Mouse (Mus musculus) hindbrain, embryonic 12.5 days (tissue): ENCODE data around the gene Asphd1. TPM values are rescaled to one million over a fixed set of nuclear protein-coding genes. Genes with fewer than 3 reads are reported as not detected.
A peak's percentile ranks its signal among the peaks of the same experiment; 100 is the strongest.
"Not testable (repeated sequence)": the region's sequence is repeated elsewhere in the genome, so short reads cannot be mapped to it uniquely, and the experiment has no call there.

Source experiments
- ATAC-seq: fragments of 200-750 bp; cut with Nextera tagmentation; 2 replicates; pipeline ENCODE4 v1.8.0; 2017; ENCODE audit warnings: moderate TSS enrichment; ENCODE audit not compliant: low FRiP score
- H3K27ac ChIP-seq: fragments of 300-500 bp; sonication (generic); 2 replicates; pipeline ENCODE4 v1.5.1; 2016; ENCODE audit warnings: mild to moderate bottlenecking
- H3K27me3 ChIP-seq: fragments of 300-500 bp; sonication (generic); 2 replicates; pipeline ENCODE4 v1.6.1; 2016; ENCODE audit warnings: mild to moderate bottlenecking
- H3K36me3 ChIP-seq: fragments of 300-500 bp; sonication (generic); 2 replicates; pipeline ENCODE4 v1.6.1; 2016; ENCODE audit warnings: mild to moderate bottlenecking
- H3K4me1 ChIP-seq: fragments of 300-500 bp; sonication (generic); 2 replicates; pipeline ENCODE4 v1.6.1; 2016
- H3K4me2 ChIP-seq: fragments of 300-500 bp; sonication (generic); replicated peaks from 2 replicates; pipeline ENCODE4 v1.6.1; 2016; ENCODE audit warnings: mild to moderate bottlenecking
- H3K4me3 ChIP-seq: fragments of 300-500 bp; sonication (generic); 2 replicates; pipeline ENCODE4 v1.5.1; 2016; ENCODE audit warnings: mild to moderate bottlenecking
- H3K9ac ChIP-seq: fragments of 300-500 bp; sonication (generic); 2 replicates; pipeline ENCODE4 v1.6.1; 2016; ENCODE audit warnings: mild to moderate bottlenecking, moderate library complexity
- H3K9me3 ChIP-seq: fragments of 300-500 bp; sonication (generic); replicated peaks from 2 replicates; pipeline ENCODE4 v1.6.1; 2016; ENCODE audit warnings: mild to moderate bottlenecking
- WGBS: fragments of 180-500 bp; shearing (Covaris S2); methylation state at CpG from one replicate; pipeline ENCODE4 v1.1.7; 2016; 5-methylcytosine and 5-hydroxymethylcytosine counted together
- polyA plus RNA-seq: library from polyadenylated mRNA; unstranded; fragments of >200 nt; fragmentation: Nextera tagmentation; extraction: Ambion mirVana; gene quantifications from 2 replicates; pipeline ENCODE4 v1.2.1, GENCODE M21; 2016

Asphd1 gene
- polyA plus RNA-seq, 1 experiment from 2014 or later: 4.1 TPM

DNA sequence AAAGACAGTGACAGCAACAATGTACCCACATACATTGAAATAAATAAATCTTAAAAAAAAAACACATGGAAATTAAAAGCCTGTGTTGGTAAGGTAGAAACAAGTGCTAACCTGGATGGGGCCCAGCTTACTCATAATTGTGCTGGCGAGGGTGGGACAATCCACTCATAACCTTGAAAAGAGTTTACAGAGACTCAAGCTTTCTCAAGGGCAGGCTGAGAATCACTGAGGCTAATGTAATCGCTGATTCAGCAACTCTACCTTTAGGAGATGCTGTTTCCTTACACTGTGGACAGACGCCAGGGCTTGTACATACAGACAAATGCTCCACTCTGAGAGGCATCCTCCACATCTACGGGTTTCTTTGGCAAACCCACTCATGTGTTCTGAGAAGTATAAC, 29.4 kb downstream of the Asphd1 start:
- no peak overlapping the region for H3K4me2 ChIP-seq
- H3K9ac ChIP-seq: no peak overlapping the region
- no peaks in the 10 kb centered on the region for H3K27me3 ChIP-seq
- no peaks in the 10 kb centered on the region for H3K9me3 ChIP-seq
- WGBS: 74% methylated on average over 4 of the region's 4 CpGs
- no peak overlapping the region for H3K4me3 ChIP-seq
- H3K36me3 ChIP-seq: no peaks in the 10 kb centered on the region
- ATAC-seq: no peak
- H3K27ac ChIP-seq: no peak overlapping the region
- peaks cover 20% of the 10 kb centered on the region for H3K4me1 ChIP-seq

DNA sequence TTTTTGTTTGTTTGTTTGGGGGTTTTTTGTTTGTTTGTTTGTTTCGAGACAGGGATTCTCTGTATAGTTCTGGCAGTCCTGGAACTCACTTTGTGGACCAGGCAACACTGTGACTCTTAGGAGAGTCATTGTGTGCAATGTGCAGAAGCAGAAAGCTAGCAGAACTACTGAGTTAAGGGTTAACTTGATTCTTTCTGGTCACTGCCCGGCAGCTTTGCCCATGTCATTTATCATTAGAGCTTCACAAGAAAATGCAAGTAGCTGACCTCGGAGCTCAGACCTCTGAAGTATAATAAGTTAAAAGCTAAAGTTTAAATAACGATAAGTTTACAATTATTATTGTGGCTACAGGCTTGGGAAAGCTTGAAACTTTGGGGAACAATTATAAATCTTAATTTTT, 31.0 kb downstream of the Asphd1 start:
- not testable (repeated sequence) for H3K9ac ChIP-seq, H3K4me3 ChIP-seq, H3K27me3 ChIP-seq, H3K27ac ChIP-seq, ATAC-seq, H3K36me3 ChIP-seq, H3K4me2 ChIP-seq, H3K9me3 ChIP-seq
- peaks cover 17% of the 10 kb centered on the region for H3K4me1 ChIP-seq
- 35% methylated on average over 4 of the region's 4 CpGs for WGBS

DNA sequence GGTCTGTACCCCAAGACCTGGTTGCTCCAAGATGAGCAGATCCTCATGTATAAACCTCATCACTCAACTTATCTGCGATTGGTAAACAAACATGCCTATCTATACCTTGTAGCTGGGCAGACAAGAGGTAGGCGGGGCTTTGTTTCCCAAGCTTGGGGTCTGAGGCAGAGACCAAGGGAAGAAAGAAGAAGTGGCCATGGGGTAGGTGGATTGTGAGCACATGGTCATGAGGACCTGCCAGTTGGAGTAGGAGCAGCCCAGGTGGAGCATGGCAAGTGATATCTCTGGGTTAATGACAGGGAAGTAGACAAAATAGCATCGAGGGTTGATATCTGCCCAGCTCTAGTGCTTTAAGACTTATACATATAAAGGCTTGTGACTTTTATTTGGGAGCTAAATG, 34.5 kb downstream of the Asphd1 start:
- no peak overlapping the region for H3K4me3 ChIP-seq
- H3K36me3 ChIP-seq: no peaks in the 10 kb centered on the region
- no peaks in the 10 kb centered on the region for H3K4me1 ChIP-seq
- H3K27ac ChIP-seq: no peak overlapping the region
- ATAC-seq: no peak
- H3K9ac ChIP-seq: no peak overlapping the region
- no peaks in the 10 kb centered on the region for H3K27me3 ChIP-seq
- no peaks in the 10 kb centered on the region for H3K9me3 ChIP-seq
- H3K4me2 ChIP-seq: no peak overlapping the region
- 92% methylated on average over 3 of the region's 3 CpGs for WGBS

DNA sequence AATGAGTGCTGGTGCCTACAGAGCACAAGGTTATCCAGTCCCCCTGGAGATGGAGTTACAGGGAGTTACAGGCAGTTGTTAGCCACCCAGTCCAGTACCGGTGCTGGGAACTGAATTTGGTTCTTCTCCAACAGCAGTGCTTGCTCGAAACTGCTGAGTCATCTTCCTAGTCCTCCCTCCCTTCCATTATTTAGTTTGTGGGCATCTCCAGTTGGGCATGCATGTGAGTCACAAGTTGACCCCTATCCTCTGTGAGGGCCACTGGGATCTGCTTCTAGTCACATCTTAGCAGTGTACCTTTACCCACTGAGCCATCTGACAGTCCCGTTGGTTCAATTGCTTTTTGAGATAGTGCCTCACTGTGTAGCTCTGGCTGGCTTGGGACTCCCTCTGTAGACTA, 43.8 kb downstream of the Asphd1 start:
- no peak overlapping the region for H3K27ac ChIP-seq
- no peaks in the 10 kb centered on the region for H3K4me1 ChIP-seq
- no peak for ATAC-seq
- no peak overlapping the region for H3K9ac ChIP-seq
- no peaks in the 10 kb centered on the region for H3K27me3 ChIP-seq
- H3K4me3 ChIP-seq: no peak overlapping the region
- WGBS: 83% methylated on average over 3 of the region's 3 CpGs
- H3K36me3 ChIP-seq: no peaks in the 10 kb centered on the region
- no peaks in the 10 kb centered on the region for H3K9me3 ChIP-seq
- no peak overlapping the region for H3K4me2 ChIP-seq

DNA sequence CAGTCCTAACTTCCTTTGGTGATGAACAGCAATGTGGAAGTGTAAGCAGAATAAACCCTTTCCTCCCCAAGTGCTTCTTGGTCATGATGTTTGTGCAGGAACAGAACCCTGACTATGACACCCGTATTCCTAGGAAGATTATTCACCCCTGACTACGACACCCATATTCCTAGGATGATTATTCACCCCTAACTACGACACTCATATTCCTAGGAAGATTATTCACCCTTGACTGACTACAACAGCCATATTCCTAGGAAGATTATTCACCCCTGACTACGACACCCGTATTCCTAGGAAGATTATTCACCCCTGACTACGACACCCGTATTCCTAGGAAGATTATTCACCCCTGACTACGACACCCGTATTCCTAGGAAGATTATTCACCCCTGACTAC, 49.6 kb downstream of the Asphd1 start:
- WGBS: 96% methylated on average over 7 of the region's 9 CpGs
- H3K9me3 ChIP-seq, H3K27ac ChIP-seq, H3K4me3 ChIP-seq, H3K27me3 ChIP-seq, H3K4me2 ChIP-seq, H3K9ac ChIP-seq, ATAC-seq, H3K36me3 ChIP-seq: not testable (repeated sequence)
- H3K4me1 ChIP-seq: peaks cover 15% of the 10 kb centered on the region

DNA sequence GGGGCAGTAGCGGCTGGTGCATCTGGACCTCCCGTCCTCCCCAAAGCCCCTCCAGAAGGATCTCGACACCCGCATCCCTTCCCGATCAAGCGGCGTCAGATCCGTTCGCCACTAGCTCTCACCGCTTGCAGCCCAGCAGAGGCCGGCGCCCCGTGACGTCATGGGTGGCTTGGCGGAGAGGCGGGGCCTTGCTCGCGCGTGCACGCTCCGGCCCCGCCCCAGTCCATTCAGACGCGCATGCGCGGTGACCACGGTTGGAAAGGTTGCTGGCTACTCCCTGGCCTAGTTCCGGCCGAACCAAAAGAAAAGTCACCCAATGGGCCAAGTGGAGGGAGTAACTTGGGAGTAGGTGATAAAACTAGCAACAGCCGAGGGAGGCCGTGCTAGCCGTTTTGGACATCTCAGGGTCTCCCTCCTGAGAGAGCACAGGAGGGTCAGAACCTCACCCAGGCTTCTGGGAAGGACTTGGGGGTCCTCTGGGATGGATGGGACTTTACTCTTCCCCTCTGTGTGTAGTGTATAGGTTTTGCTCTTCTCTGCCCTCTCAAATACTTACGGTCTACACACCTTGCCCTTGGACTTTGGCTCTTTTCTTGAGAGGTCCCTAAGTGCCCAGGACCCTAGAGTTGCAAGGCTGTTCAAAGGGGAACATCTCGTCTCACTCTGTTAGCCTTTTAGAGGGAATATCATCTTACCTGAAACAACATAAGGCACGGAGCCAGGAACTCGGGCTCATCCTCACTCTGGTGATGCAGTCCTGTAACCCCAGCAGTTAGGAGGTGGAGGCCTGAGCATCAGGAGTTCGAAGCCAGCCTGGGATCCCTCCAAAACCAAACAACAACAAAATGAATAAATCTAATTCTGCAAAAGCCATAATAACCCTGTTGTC, 51.0 kb downstream of the Asphd1 start:
- peak; percentile 93 for ATAC-seq
- Histone ChIP-seq H3K27me3 (no peaks in the 10 kb centered on the region), H3K4me1 (peaks cover 15% of the 10 kb centered on the region), H3K27ac (peak overlapping the region; percentile 64; the same call in 1 of the 2 replicates), H3K36me3 (no peaks in the 10 kb centered on the region), H3K9me3 (no peaks in the 10 kb centered on the region), H3K4me2 (peak overlapping the region; percentile 70), H3K4me3 (peak overlapping the region; percentile 53), H3K9ac (peak overlapping the region; percentile 77)
- 12% methylated on average over 37 of the region's 37 CpGs for WGBS

DNA sequence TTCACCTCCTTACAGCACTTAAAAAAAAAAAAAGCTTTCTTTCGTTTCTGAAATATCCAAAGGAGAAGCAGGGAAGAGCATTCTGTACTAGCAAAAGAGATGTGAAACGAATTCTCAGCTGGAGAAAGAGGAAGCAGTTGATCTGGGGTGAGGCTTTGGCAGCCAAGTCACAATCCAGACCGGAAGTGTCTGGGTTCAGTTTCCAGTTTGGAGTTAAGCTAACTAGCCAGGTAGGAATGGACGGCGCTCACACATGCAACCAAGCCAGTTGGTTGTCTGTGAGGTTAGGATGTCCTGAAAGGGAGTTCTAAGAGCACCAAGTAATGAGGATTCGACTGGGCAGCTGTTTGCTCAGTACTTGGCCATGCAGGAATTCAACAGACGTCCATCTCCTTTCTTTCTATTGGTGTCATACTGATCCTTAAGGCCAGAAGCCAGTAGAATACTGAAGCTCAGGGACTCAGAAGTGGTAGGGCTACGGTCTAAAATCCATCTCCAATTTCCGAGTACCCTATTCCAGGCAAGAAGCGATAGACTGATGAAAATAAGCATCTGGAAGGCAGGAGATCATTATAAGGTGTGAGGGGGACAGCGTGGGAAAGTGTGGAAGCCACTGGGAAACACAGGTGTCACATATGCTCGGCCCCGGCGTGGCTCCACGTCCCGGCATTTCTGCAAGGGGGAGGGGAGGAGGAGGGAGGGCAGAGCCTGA, 51.8 kb downstream of the Asphd1 start:
- Histone ChIP-seq H3K4me1 (peaks cover 15% of the 10 kb centered on the region), H3K27me3 (no peaks in the 10 kb centered on the region), H3K9me3 (no peaks in the 10 kb centered on the region), H3K4me2 (peak overlapping the region; percentile 70), H3K9ac (peak overlapping the region; percentile 77), H3K4me3 (peak overlapping the region; percentile 53), H3K27ac (peak overlapping the region; percentile 64; the same call in 1 of the 2 replicates), H3K36me3 (no peaks in the 10 kb centered on the region)
- WGBS: 24% methylated on average over 16 of the region's 16 CpGs
- peak; percentile 63 for ATAC-seq

DNA sequence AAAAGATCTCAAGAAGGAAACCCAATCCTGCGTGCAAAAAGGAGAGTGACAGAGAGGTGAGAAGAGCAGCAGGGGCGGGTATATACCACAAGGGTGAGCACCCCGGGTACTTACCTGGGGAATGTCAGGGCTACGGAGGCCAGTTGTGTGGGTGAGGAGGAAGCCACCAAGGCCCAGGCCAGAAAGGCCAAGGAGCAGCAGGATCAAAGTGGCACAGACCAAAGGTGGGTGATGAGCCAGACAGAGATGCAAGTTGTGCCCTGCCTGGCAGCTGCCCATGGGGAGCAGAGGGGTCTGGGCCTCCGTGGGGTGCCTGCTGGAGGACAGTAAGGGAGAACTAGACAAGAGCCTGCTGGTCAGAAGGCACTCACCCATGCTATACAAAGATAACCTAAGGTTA, 52.5 kb downstream of the Asphd1 start:
- peak overlapping the region; percentile 70 for H3K4me2 ChIP-seq

More for the DNA sequence above, 52.5 kb downstream of the Asphd1 start:
- no peak for ATAC-seq
- H3K27me3 ChIP-seq: no peaks in the 10 kb centered on the region
- H3K9me3 ChIP-seq: no peaks in the 10 kb centered on the region
- no peak overlapping the region for H3K27ac ChIP-seq
- H3K36me3 ChIP-seq: no peaks in the 10 kb centered on the region
- peaks cover 15% of the 10 kb centered on the region for H3K4me1 ChIP-seq
- H3K9ac ChIP-seq: no peak overlapping the region
- WGBS: 88% methylated on average over 5 of the region's 5 CpGs
- no peak overlapping the region for H3K4me3 ChIP-seq

Other genes starting within 250 kb of the Asphd1 start
- 53.6 and 56.9 TPM in 2 replicates for gene Coro1a, start 241.8 kb downstream of the Asphd1 start, polyA plus RNA-seq
- gene Mapk3, start 190.0 kb downstream of the Asphd1 start, polyA plus RNA-seq: 63.6 and 67.8 TPM in 2 replicates
- 1.4 TPM in 2 replicates for gene Gdpd3, start 183.2 kb downstream of the Asphd1 start, polyA plus RNA-seq
- 140 and 144 TPM in 2 replicates for gene Ypel3, start 172.6 kb downstream of the Asphd1 start, polyA plus RNA-seq
- 0.48 and 1.1 TPM in 2 replicates for gene Tbx6, start 168.1 kb downstream of the Asphd1 start, polyA plus RNA-seq
- 286 and 294 TPM in 2 replicates for gene Ppp4c, start 157.1 kb downstream of the Asphd1 start, polyA plus RNA-seq
- 23.7 and 24.9 TPM in 2 replicates for gene Fam57b, start 151.9 kb downstream of the Asphd1 start, polyA plus RNA-seq
- not detected in 2 replicates for gene 4930451I11Rik, start 117.9 kb downstream of the Asphd1 start, polyA plus RNA-seq
- 4.3 and 4.4 TPM in 2 replicates for gene Doc2a, start 102.2 kb downstream of the Asphd1 start, polyA plus RNA-seq
- gene Hirip3, start 87.6 kb downstream of the Asphd1 start, polyA plus RNA-seq: 30.5 and 35.4 TPM in 2 replicates
- 89.0 and 92.6 TPM in 2 replicates for gene Ino80e, start 87.2 kb downstream of the Asphd1 start, polyA plus RNA-seq
- 63.5 and 66.6 TPM in 2 replicates for gene Taok2, start 64.9 kb downstream of the Asphd1 start, polyA plus RNA-seq
- gene Tmem219, start 26.7 kb downstream of the Asphd1 start, polyA plus RNA-seq: 21.8 and 23.0 TPM in 2 replicates
- 58.1 and 59.3 TPM in 2 replicates for gene Kctd13, start 20.7 kb downstream of the Asphd1 start, polyA plus RNA-seq
- 13.3 and 18.2 TPM in 2 replicates for gene Sez6l2, start 981 bp upstream of the Asphd1 start, polyA plus RNA-seq
- gene Cdipt, start 26.3 kb upstream of the Asphd1 start, polyA plus RNA-seq: 87.8 and 93.5 TPM in 2 replicates
- gene Cdiptos, start 26.5 kb upstream of the Asphd1 start, polyA plus RNA-seq: 0.92 and 1.4 TPM in 2 replicates
- gene Mvp, start 65.0 kb upstream of the Asphd1 start, polyA plus RNA-seq: 6.8 and 7.2 TPM in 2 replicates
- 0.72 and 1.3 TPM in 2 replicates for gene Pagr1b, start 66.9 kb upstream of the Asphd1 start, polyA plus RNA-seq
- gene Pagr1a, start 67.8 kb upstream of the Asphd1 start, polyA plus RNA-seq: 46.6 and 51.6 TPM in 2 replicates
- gene Gm42742, start 71.5 kb upstream of the Asphd1 start, polyA plus RNA-seq: 63.8 and 69.6 TPM in 2 replicates
- gene Prrt2, start 71.6 kb upstream of the Asphd1 start, polyA plus RNA-seq: 7.1 and 9.6 TPM in 2 replicates
- gene Maz, start 77.5 kb upstream of the Asphd1 start, polyA plus RNA-seq: 117 and 119 TPM in 2 replicates
- gene Kif22, start 92.9 kb upstream of the Asphd1 start, polyA plus RNA-seq: 85.3 and 86.9 TPM in 2 replicates
- not detected in 2 replicates for gene Zg16, start 137.7 kb upstream of the Asphd1 start, polyA plus RNA-seq
- gene AI467606, start 141.8 kb upstream of the Asphd1 start, polyA plus RNA-seq: 1.0 and 1.2 TPM in 2 replicates
- 0.80 and 1.9 TPM in 2 replicates for gene Qprt, start 172.6 kb upstream of the Asphd1 start, polyA plus RNA-seq
- not detected in 2 replicates for gene Spn, start 188.2 kb upstream of the Asphd1 start, polyA plus RNA-seq
- gene Cd2bp2, start 246.5 kb upstream of the Asphd1 start, polyA plus RNA-seq: 86.2 and 92.9 TPM in 2 replicates